Mouse (Mus musculus): Measurements from ENCODE around the gene Lgi1.

- TF ChIP-seq CTCF (IDR thresholded peaks at IDR 0.05; ENCODE audit: low read depth) (no peak), EP300 (IDR thresholded peaks at IDR 0.05; ENCODE audit: low read depth) (no peak)
Observed at GRCm38 (mm10) chr19:38298018-38298626, 33.8 kb downstream of the Lgi1 start.

Data from liver, embryonic 14.5 days (tissue).